Mouse (Mus musculus) telencephalon, adult 2 months (tissue): ENCODE measurements around the gene Borcs7.

Experiments used
- DNase-seq: peaks from one replicate; pipeline ENCODE4 v3.0.0-alpha.2; 2011; ENCODE audit warnings: low read depth, low spot score

Borcs7 gene

DNA sequence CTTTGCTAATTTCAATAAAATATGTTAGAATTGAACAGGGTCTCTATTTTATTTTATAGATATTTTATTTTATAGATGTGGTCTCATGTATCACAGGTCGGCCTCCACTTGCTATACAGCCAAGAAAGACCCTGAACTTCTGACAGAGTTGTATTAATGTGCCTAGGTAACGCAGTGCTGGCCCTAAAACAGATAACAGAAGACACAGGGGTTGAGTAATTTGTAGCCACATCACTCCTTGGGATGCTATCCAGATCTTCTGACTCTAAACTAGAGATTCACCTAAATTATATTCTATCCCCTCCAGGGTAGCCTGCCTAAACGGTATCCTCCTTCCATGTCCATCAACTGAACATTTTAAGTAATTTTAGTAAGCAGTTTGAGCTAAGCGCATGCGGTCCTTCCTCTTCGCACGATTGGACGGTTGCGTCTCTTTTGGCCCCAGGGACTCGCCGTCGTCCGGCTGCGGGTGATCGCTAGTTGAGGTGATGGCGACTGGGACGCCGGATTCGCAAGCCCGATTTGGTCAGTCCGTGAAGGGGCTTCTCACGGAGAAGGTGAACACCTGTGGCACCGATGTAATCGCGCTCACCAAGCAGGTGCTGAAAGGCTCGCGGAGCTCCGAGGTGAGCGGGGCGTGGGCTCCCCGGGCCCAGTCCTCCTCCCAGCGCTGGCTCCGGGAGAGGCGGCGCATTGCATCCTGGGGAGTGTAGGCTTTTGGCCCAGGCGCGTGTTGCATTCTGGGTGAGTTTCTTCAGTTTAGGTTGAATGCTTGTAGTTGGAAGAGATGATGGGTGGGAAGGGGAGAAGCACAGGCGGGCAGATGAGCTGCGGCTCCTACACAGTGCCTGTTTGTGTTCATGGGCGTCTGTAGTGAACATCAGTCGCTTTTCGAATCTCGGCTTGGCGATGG is at the start of gene Borcs7:
Borcs7 (plus strand) TSS at position 447 of the 913 bp plus-strand sequence.
- peak; percentile 96 for DNase-seq

DNA sequence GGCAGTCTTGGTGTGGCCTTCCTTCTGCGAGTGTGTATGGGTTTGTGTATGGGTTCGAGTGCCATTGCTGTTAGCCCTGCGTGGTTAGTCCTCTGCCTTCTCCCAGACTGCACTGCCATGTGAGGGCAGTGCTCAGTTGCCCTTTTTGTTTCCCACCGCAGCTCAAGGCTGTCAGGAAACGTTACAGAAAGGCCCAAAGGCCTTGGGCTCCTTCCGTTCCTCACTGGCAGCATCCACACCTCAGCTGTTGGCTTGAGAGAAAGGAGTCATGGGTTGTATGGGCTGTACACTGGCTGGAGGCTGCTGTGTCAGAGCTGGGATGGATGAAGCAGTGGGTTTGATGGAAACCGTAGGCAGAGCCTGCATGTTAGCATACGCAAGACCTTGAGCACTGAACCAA is 48.9 kb upstream of the Borcs7 start:
- DNase-seq: no peak

DNA sequence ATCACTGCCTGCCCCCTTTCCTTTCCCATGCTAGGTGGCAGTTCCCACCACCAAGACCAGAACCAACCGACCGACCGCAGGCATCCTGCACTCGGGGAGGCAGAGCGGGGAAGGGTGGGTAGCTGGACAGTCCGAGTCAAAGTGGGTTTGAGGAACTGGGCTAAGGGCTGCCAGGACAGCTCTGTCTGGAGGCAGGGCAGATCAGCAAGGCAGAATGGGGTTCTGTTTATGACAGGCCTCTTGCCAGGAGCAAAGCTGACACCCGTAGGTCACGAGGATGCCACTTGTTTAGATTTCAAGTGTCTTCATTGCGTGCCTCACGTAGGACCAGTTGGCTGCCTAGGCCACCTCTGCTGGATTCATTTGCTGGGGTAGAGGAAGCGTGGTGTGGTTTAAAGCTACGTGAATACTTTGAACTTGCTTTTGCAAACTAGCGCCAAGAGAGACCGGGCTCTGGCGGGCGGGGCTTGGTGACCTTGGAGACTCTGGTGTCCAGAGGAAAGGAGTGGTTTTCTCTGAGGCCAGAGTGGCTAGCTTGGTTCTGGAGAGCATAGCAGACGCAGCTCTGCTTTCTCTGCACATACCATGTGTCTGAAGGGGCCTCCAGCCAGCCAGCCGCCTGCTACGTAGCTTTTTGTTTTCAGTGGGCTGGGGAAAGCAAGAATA is 48.2 kb upstream of the Borcs7 start:
- DNase-seq: no peak

DNA sequence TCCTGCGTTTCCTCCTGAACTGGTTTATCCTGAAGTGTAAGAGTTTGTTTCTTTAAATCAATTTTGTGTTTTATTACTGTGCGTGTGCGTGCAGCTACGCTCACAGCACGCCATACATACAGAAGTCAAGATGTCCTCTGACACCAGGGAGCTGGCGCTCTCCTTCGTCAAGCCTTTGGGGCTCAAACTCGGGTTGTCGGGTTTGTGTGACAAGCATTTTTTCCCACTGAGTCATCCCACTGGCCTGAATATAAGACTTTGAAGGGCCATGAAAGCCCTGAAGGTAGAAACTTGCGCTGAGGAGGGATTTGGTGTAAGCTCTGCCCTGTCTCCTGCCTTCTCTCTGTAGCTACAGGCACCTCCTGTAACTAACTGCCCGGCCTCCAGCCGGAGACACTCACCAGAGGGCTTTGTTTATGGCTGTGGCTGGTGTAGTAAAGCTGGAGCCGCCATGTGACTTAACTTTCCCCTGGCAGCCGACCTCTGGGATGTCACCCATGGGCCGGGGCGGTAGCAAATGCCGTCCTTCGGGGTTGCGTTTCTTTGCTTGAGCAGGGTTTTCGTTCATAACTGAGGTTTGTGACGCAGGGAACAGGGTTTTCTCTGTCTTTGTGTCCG is 47.5 kb upstream of the Borcs7 start:
- DNase-seq: no peak

DNA sequence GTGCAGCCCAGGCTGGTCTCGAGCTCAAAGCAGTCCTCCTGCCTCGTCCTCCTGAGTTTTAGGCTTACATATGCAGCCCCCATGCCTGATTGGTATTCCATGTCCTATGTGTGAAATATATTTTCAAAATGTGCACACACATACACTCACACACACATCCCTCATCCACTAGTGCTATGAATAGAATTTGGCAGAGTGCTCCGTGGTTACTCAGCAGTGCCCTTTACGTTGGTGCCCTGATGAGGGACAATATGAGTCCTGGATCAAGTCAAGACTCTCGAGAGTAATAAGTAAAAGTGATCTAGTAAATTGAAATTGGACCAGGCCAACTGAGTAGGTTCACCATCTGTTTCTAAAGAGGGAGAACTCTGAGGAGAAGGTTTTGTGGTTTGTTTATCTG is 46.5 kb upstream of the Borcs7 start:
- no peak for DNase-seq

DNA sequence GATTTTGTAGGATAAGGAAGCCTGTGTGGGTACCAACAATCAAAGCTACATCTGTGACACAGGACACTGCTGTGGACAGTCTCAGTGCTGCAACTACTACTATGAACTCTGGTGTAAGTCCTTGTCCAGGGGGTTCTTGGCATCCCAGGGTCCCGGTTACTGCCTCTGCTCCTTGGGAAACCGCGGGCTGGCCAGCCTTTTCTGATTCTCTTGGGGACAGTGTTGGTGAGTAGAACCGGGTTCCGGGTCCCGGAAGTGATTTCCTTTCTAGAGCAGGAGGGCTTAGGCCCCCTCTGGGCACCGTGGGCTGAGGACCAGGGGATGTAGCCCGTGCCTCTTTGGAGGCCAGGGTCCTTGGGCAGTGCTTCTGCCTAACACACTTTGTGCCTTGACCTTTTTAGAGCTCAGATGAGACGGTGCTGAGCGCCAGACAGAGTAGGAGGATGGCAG is 45.3 kb upstream of the Borcs7 start:
- DNase-seq: no peak

DNA sequence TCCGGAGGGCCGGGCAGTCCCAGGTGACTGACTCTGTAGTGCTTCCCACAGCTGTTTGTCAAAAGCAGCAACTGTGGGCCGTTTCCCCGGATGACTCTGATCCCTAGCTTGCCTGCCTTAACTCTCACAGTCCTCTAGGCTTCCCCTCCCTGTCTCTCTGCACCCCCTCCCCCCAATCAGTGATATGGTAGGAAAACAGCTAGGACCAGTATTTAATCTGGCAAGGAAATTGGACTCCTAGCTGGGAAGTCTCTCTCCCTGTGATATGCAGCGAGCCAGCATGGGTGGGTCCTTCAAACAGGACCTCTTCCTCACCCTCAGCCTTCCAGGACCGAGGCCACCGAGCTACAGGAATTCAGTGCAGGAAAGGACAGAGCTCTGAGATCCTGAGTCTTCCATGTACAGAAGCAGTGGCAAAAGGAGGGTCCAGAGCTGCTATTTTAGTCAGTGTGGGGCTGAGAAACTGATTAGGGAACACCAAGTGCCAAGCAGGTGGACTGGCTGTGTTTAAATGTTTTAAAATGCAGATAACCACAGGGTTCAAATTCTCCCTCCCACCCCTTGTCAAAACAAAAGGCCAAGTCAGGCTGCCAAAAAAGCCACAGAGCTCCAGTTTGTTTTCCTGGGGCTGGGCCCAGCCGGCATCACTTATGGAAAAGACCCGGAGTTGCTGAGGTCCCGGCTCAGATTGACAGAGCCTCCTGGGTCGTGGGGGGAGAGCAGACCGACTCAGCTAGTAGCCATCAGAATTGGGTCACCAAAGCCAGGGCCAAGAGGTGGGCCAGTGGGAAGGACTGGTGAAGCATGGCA is 44.7 kb upstream of the Borcs7 start:
- DNase-seq: no peak

DNA sequence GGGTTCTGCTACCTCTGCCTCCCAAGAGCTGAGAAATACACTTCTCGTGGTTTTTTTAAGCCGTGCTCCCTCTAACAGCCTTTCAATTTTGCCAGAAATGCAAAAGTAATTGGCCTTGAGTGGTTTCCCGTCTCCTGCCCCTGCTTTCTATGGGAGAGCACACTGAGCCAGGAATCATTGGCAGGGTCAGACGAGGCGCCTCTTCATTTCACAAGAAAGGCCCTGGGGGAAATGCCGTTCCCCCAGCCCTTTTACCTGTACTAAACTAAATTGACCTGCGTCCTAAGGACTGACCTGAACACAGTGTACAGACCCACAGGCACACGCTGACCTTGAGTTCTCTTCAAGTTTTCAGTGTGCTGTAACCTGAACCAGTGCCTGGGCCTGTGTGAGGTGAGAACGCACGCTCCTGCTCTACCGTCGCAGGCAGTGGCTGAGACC is 43.6 kb upstream of the Borcs7 start:
- DNase-seq: no peak

DNA sequence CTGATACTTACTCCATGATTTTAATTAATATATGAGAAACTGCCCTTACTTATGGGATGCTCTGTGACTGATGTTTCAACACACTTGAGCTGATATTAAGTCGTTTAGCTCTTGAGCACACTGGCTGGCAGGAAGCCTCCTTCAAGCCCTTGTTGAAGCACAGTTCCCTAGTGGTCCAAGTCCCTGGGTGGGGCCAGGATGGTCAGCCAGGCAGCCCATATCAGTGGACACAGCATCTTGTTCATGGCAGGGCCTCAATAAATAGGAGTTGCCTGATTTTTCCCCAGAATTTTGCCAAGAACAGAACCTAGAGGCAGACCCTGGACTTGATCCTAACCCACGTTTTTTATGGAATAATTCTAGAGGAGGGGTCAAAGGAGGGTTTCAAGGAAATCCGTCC is 42.5 kb upstream of the Borcs7 start:
- no peak for DNase-seq

DNA sequence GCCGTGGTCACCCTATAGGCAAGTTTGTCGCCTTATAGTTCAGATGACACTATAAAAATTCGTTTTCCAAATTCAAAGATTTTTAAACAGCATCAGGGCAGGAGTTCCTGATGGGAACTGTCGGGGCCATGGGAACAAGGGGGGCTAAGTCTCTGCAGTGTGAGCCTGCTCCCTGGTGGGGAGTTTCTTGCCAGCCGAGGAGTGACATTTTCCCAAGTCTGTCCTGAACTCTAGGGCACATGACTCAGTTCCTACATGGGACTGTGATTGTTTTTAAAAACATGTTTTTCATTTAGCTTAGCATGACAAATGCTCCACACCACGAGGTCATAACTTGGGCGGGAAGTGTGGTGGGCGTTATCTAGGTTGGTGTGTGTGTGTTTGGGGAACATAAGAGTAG is 41.9 kb upstream of the Borcs7 start:
- no peak for DNase-seq

DNA sequence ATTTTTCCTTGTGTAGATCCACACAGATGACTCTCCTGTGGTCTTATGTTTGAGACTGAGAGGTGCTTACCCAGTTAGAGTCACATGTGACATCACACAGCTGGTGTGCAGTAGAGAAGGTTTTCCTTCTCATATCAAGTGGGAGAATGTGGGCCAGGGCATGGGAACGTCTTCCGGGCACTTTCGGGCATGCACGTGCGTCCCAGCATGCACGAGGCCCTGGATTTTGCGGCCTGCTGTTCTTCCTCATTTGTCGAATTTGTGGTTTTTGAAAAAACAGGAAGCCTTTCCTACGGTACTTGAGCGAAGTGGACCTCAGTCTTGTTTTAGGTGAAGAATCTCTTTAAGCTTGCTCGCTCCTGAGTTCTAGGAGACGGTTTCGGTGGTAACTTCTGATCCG is 41.1 kb upstream of the Borcs7 start:
- no peak for DNase-seq

DNA sequence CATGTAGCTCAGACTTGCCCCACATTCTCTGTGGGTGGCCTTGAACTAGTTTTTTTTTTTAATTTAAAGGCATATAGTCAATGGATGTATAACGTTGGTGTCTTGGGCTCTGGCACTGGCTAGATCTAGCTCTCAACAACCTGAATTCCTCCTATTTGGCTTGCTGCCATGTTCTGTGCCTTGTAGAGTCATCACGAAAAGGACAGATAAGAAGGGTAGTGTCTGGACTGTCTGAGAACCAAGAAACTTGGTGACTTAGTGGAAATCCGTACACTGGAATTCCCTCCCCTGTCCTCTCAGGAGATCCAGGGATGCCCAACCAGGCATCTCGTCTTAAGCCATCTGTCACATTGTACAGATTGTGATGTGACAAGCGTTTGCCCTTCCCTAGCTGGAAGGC is 36.5 kb upstream of the Borcs7 start:
- DNase-seq: no peak

DNA sequence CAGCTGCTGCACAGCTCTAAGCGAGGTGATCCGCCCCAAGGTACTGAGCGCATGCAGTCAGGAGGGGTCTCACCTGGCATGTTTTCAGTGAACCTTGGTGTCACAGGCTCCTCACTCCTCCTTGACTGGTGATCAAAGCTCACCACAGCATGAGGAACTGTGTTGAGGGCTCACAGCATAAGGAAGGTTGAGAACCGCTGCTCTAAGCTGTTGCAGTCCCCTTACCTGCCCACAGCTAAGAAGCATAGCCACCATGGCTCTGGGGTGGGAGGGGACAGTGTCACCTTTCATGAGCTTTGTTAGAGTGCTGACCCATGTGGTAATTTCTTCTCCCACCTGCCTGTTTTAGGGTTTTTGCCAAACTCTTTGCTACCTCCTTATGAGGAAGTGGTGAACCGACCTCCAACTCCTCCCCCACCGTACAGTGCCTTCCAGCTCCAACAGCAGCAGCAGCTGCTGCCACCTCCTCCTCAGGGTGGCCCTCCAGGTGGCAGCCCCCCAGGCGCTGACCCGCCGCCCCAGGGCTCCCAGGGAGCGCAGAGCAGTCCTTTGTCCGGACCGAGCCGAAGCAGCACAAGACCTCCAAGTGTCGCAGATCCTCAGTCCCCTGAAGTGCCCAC is 36.0 kb upstream of the Borcs7 start:
- DNase-seq: no peak

DNA sequence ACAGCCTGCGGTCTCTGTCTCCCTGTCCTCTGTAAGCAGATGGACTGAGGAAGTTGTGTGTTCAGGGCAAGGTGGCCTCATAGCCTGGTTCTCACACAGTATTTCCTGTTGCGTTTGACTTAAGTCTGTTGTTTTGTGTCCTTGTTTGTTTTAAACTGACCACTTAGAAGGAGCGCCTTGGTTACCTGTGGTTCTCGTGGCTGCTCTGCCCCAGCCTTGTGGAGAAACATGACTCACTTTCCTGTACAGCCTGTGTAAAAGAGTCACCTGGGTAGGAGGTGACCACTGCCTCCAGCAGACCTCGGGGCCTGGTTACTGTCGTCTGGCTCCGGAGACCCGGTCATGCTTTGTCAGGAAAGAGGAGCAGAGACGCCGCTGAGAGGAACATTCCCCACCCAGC is 34.1 kb upstream of the Borcs7 start:
- DNase-seq: no peak

DNA sequence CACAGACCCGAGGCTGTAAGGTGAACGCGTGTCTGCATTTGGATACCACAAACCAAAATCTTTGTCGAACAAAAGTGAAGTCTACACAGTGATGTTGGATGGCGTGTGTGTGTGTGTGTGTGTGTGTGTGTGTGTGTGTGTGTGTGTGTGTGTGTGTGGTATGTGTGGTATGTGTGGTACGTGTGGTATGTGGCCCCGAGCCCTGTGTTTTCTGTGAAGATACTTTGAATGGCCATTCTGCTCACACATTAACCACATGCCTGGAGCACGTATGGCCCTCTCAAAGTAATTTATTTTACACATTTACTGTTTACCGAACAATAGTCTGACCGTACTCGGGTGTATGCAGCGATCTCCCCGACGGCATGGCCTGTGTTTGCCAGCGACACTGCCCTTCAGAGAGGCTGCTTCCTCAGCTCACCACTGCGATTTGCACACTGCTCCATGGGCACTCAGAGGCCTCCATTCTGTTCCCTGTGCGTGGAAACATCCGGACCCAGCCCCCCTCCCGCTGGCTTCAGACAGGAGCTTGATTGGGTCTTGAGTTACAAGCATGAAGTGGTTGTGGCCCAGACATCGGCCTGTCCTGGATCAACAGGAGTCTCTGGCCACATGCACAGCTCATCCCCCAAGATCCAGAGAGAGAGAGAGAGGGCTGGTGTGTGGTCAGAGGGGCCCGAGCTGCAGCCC is 33.4 kb upstream of the Borcs7 start:
- no peak for DNase-seq

DNA sequence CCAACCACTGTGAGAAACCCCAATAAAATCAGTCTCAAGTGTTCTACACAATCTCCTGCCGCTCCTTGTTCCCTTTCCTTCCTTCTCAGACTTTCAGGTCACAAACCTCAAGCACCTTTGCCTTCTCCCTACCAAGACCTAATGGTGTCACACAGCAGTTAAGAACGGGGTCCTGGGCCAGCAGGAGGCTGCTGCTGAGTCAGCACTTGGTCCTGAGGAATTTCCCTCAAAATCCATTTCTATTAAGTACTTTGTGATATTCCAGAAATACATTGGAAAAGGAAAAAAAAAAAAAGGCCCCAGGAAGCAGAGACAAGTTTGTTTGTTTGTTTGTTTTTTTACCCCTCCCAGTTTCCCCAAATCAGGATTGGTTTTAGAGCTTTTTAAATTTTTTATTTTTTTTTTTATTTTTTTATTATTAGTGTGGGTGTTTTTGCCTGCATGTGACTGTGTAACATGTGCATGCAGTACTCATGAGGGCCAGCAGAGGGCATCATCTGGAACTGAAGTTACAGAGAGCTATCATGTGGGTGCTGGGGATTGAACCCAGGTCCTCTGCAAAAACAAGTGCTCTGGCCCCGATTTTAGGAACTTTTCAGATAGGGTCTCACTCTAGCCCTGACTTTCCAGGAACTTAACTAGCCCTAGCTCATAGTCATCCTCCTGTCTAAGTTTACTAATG is 32.2 kb upstream of the Borcs7 start:
- DNase-seq: no peak

DNA sequence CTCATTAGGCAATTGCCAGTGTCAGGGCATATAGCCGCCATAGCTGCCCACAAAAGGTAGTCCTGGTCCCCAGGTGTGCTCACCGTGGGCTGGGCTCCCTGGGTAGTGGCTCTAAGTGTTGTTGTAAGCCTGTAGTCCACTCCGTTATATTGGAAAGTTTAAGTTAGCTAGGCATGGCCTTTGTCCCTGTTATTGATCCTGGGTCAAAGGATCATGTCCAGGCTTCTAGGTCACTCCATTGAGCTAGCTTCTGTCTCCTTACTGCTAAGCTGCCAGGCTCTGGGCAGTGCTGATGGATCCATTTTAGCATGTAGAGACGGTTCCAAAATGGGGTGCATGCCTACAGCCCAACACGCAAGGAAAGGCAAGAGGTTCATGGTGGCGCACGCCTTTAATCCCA is 31.4 kb upstream of the Borcs7 start:
- no peak for DNase-seq

DNA sequence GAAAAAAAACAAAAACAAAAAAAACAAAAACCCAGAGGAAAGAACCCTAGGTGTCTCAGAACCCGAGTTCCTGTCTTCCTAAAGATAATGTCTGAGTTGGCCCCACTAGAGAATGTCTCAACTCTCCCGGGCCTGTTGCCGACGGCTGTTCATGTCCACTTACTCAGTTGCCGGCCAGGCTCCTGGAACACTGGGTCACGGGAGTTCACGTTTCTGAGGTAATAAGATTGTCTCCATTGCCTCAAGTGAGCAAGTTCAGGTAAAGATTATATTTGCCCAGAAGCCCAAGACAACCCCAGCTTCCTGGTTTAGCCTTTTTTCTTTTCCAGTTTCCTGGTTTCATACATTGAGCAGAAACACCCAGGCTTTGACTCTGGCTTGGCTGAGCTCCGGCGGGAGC is 30.9 kb upstream of the Borcs7 start:
- no peak for DNase-seq

DNA sequence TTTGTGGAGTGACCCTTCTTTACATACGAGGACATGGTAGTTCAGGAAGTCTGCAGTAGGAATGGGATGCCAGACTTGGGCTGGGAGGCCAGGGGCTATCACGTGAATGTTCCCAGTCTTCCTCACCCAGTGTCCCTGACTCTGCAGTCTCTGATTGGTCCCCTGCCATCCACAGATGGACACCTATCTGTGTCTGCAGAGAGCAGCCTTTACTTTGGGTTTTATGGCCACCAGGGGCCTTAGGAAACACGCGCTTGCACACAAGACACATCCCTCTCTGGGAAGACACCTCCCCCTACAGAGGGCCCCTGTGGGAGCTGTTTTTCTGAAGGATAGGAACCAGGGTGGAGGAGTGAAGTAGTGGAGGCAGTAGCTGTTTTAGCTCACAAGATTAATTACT is 28.2 kb upstream of the Borcs7 start:
- no peak for DNase-seq

DNA sequence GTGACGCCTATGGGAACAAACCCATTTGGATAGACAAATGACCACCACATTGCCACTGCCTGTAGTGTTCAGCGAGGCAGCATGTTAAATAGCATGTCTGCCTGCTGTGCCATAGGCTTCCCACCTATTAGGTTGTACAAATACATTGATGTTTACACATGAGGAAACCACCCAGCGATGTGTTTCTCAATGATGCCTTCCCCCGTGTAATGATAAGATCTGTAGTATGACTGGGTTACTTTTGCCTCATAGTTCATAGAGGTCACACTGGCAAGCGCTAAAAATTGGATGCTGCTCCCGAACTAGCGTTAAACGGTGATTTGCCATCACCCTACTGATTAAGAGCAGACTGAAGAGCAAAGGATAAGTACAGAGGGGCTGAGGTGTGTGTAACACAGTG is 27.5 kb upstream of the Borcs7 start:
- no peak for DNase-seq
